Comparison of ENCODE assay signal across 8 mouse cellular contexts in genomic region chr9:91365664-91366063, GRCm38 (mm10). TPM values are rescaled to one million over a fixed set of nuclear protein-coding genes. Genes with fewer than 3 reads are reported as not detected.
DNase-seq lines count a peak whose midpoint lies in the region; ATAC-seq and TF ChIP-seq lines count a peak whose summit lies in the region.

Zic1 (minus strand) TSS chr9:91365810.

- peak within 1 kb of the TSS; percentile 61 for H3K4me2 ChIP-seq in liver, postnatal 0 days (ENCODE audit: low read depth, low read length)

- no peak for TF ChIP-seq EP300 in liver, postnatal 0 days (IDR thresholded peaks at IDR 0.05; ENCODE audit: low read depth)

- TF ChIP-seq CTCF in liver, postnatal 0 days (IDR thresholded peaks at IDR 0.05; ENCODE audit: low read depth) = no peak

- H3K4me3 ChIP-seq in hindbrain, embryonic 10.5 days = peak within 1 kb of the TSS; percentile 69
- peak within 1 kb of the TSS; percentile 43 for H3K4me3 ChIP-seq in liver, postnatal 0 days (ENCODE audit: low read depth, low read length)

- no peak within 1 kb of the TSS; the same call in 1 of the 2 replicates for H3K9ac ChIP-seq in liver, postnatal 0 days (replicated peaks)

- H3K27ac ChIP-seq in hindbrain, embryonic 10.5 days = peak within 1 kb of the TSS; percentile 94
- no peak within 1 kb of the TSS for H3K27ac ChIP-seq in liver, postnatal 0 days (ENCODE audit: low read depth)

- H3K36me3 ChIP-seq in hindbrain, embryonic 10.5 days = peaks cover 31% of the 10 kb centered on the region
- no peaks in the 10 kb centered on the region for H3K36me3 ChIP-seq in liver, postnatal 0 days (replicated peaks; ENCODE audit: insufficient read depth, low read length)

- WGBS in hindbrain, embryonic 10.5 days = under 1% methylated on average over 33 of the region's 33 CpGs
- WGBS in liver, postnatal 0 days (ENCODE audit: insufficient replicate concordance) = 5% methylated on average over 18 of the region's 33 CpGs

- H3K4me1 ChIP-seq in hindbrain, embryonic 10.5 days (replicated peaks) = peaks cover 42% of the 10 kb centered on the region
- peaks cover 8% of the 10 kb centered on the region; the same call in 1 of the 2 replicates for H3K4me1 ChIP-seq in liver, postnatal 0 days (ENCODE audit: insufficient read depth)

- H3K9me3 ChIP-seq in hindbrain, embryonic 10.5 days = no peaks in the 10 kb centered on the region
- no peaks in the 10 kb centered on the region for H3K9me3 ChIP-seq in liver, postnatal 0 days (ENCODE audit: low read length)

- H3K27me3 ChIP-seq in hindbrain, embryonic 10.5 days (ENCODE audit: insufficient read depth, poor library complexity, severe bottlenecking) = peaks cover 100% of the 10 kb centered on the region
- H3K27me3 ChIP-seq in liver, postnatal 0 days (ENCODE audit: insufficient read depth, low read length) = peaks cover 97% of the 10 kb centered on the region

- ATAC-seq in liver, postnatal 0 days = no peak

- no peak for DNase-seq in left cerebral cortex, adult 18-20 months (ENCODE audit: low spot score in 2 of 2)
- DNase-seq in left cerebral cortex, adult 9 months (ENCODE audit: low spot score in 2 of 2) = no peak
- DNase-seq in cerebellum, adult 9-10 months = peak; percentile 96
- DNase-seq in hindbrain, embryonic 10.5 days (ENCODE audit: low spot score) = peak; percentile 86
- no peak for DNase-seq in liver, postnatal 0 days
- DNase-seq in right cerebral cortex, adult 2 months (ENCODE audit: low spot score in 2 of 2) = no peak
- DNase-seq in kidney, adult 11 months = no peak
- DNase-seq in right cerebral cortex, postnatal 36 days (ENCODE audit: low spot score in 2 of 2) = no peak

RNA-seq across cellular contexts. Expression of gene Zic1, which starts in this region (rescaled TPM):
- 10 to 100 TPM; 10.7 to 14.3 TPM for total RNA-seq in left cerebral cortex, adult 18-20 months (2021)
- 6.9 and 8.1 TPM in 2 replicates for polyA plus RNA-seq in hindbrain, embryonic 10.5 days (2016; fragmentation: Nextera tagmentation; extraction: Ambion mirVana)
- not detected in 2 replicates for polyA plus RNA-seq in liver, postnatal 0 days (2015; fragmentation: Nextera tagmentation; extraction: Ambion mirVana)

Comparison
In these comparisons a context has a peak if more than half of its experiments do, and no peak if none do; other contexts are left out.
1. DNase-seq: peak in cerebellum, adult 9-10 months (single experiment) and hindbrain, embryonic 10.5 days (single experiment); none in left cerebral cortex, adult 18-20 months (0 of 2), left cerebral cortex, adult 9 months (0 of 2), liver, postnatal 0 days (single experiment), right cerebral cortex, adult 2 months (0 of 2), kidney, adult 11 months (single experiment) and right cerebral cortex, postnatal 36 days (0 of 2).